Mouse (Mus musculus): ENCODE measurements around the gene Osbpl2. TPM values are rescaled to one million over a fixed set of nuclear protein-coding genes. Genes with fewer than 3 reads are reported as not detected.
A peak's percentile ranks its signal among the peaks of the same experiment; 100 is the strongest.

Gene Osbpl2
- polyA plus RNA-seq, 1 experiment from 2014 or later = 40.1 TPM

DNA sequence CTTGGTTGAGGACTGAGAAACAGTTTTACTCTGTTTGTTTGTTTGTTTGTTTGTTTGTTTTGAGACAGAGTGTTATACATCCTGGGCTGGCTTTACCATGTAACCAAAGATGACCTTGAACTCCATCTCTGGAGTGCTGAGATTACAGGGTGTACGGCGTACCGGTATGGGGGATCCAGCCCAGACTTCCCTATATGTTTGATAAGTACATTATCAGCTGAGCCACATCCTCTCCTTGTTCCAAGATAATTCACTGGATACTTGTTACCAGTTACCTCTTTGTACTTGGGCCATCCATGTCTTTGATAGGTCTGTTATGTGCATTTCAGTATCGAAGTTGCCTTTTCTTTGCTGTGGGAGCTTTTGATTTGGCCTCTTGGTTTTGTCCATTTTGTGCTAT, 14.1 kb downstream of the Osbpl2 start:
- no peak overlapping the region for H3K9ac ChIP-seq
- WGBS = 94% methylated on average over 4 of the region's 4 CpGs
- peaks cover 10% of the 10 kb centered on the region for H3K36me3 ChIP-seq
- H3K27ac ChIP-seq = no peak overlapping the region
- no peaks in the 10 kb centered on the region for H3K9me3 ChIP-seq
- H3K4me2 ChIP-seq (replicated peaks) = no peak overlapping the region
- H3K4me3 ChIP-seq = no peak overlapping the region
- no peaks in the 10 kb centered on the region for H3K27me3 ChIP-seq
- no peaks in the 10 kb centered on the region for H3K4me1 ChIP-seq
- ATAC-seq (ENCODE audit: low FRiP score, low read depth) = no peak

DNA sequence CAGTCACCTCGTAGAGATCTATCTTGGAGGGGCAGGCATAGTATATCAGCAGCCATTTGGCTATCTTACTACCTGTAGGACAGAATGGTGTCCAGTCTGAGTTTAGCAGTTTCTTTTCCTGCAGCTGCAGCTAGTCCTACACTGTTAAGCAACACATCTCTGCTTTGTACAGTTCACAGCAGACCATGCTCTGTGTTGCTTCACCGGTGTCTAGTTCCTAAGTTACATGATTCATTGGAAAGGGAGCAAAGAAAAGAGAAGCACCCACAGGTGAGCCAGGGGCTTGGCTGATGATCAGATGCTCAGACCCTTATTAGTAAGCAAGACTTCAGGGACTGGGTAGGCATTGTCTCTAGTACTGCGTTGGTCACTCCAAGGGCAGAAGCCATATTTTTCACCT, 14.8 kb downstream of the Osbpl2 start:
- no peak for ATAC-seq (ENCODE audit: low FRiP score, low read depth)
- H3K9ac ChIP-seq = no peak overlapping the region

DNA sequence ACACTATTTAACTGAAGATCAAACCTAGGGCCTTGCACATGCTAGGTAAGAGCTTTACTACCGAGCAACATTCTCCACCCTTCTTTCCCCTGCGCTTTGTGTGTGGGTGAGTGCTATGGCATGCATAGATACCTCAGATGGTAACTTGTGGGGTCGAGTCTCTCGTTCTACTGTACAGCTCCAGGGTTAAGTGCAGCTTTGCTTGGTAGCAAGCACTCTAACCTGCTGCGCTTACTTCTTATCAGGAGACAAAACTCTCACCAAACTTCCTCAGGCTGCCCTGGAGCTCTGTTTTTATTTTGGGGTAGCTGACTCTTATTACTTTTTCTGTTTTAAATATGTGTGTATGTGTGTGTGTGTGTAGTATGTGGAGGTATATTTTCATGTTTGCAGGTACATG, 16.3 kb downstream of the Osbpl2 start:
- WGBS = 76% methylated on average over 5 of the region's 5 CpGs
- Histone ChIP-seq H3K27ac (no peak overlapping the region), H3K36me3 (peaks cover 30% of the 10 kb centered on the region), H3K4me3 (no peak overlapping the region), H3K4me2 (replicated peaks) (no peak overlapping the region), H3K27me3 (no peaks in the 10 kb centered on the region), H3K9ac (no peak overlapping the region), H3K4me1 (no peaks in the 10 kb centered on the region), H3K9me3 (no peaks in the 10 kb centered on the region)
- ATAC-seq (ENCODE audit: low FRiP score, low read depth) = no peak

More for the DNA sequence above, 14.8 kb downstream of the Osbpl2 start:
- H3K27me3 ChIP-seq = no peaks in the 10 kb centered on the region
- no peak overlapping the region for H3K4me2 ChIP-seq (replicated peaks)
- H3K9me3 ChIP-seq = no peaks in the 10 kb centered on the region
- peaks cover 16% of the 10 kb centered on the region for H3K36me3 ChIP-seq
- H3K4me3 ChIP-seq = no peak overlapping the region
- H3K27ac ChIP-seq = no peak overlapping the region
- 80% methylated on average over 3 of the region's 3 CpGs for WGBS
- no peaks in the 10 kb centered on the region for H3K4me1 ChIP-seq

GRCm38 (mm10) chr2:180146091-180146490, 27.0 kb downstream of the Osbpl2 start:
- Histone ChIP-seq H3K27ac (no peak overlapping the region), H3K4me2 (replicated peaks) (no peak overlapping the region), H3K9ac (no peak overlapping the region), H3K4me1 (no peaks in the 10 kb centered on the region), H3K36me3 (peaks cover 83% of the 10 kb centered on the region), H3K27me3 (no peaks in the 10 kb centered on the region), H3K9me3 (no peaks in the 10 kb centered on the region), H3K4me3 (no peak overlapping the region)
- 78% methylated on average over 2 of the region's 2 CpGs for WGBS
- ATAC-seq (ENCODE audit: low FRiP score, low read depth) = no peak

GRCm38 (mm10) chr2:180147379-180147778, 28.3 kb downstream of the Osbpl2 start:
- no peak for ATAC-seq (ENCODE audit: low FRiP score, low read depth)
- no peaks in the 10 kb centered on the region for H3K4me1 ChIP-seq
- H3K27ac ChIP-seq = no peak overlapping the region
- no peaks in the 10 kb centered on the region for H3K9me3 ChIP-seq
- H3K36me3 ChIP-seq = peaks cover 88% of the 10 kb centered on the region
- H3K4me2 ChIP-seq (replicated peaks) = no peak overlapping the region
- no peaks in the 10 kb centered on the region for H3K27me3 ChIP-seq
- H3K9ac ChIP-seq = no peak overlapping the region
- 85% methylated on average over 6 of the region's 6 CpGs for WGBS
- H3K4me3 ChIP-seq = no peak overlapping the region

GRCm38 (mm10) chr2:180148551-180148950, 29.4 kb downstream of the Osbpl2 start:
- Histone ChIP-seq H3K27ac (no peak overlapping the region), H3K36me3 (peaks cover 92% of the 10 kb centered on the region), H3K4me1 (no peaks in the 10 kb centered on the region), H3K4me2 (replicated peaks) (no peak overlapping the region), H3K4me3 (no peak overlapping the region), H3K9ac (no peak overlapping the region), H3K9me3 (no peaks in the 10 kb centered on the region), H3K27me3 (no peaks in the 10 kb centered on the region)
- WGBS = 82% methylated on average over 9 of the region's 9 CpGs
- no peak for ATAC-seq (ENCODE audit: low FRiP score, low read depth)

DNA sequence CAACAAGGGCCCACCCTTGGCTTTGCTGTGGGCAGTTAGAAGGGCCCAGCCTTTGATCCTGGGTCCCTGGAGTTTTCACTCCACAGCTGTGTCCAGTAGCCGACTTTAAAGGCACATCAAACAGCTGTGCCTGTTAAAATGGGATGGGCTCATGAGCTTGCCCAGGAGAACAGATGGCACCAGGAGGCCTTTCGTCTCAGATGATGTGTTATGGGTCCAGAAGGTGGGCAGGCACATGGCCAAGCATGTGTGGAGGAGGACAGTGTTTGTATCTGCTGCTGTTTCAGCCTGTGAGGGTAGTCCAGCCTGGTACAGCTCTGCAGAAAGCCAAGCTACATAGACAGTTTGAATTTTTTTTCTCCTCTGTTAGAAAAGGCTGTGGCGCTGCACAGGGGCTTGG, 35.7 kb downstream of the Osbpl2 start:
- no peak overlapping the region for H3K27ac ChIP-seq
- H3K9ac ChIP-seq = no peak overlapping the region
- ATAC-seq (ENCODE audit: low FRiP score, low read depth) = no peak
- WGBS = 44% methylated on average over 3 of the region's 3 CpGs
- H3K4me2 ChIP-seq (replicated peaks) = no peak overlapping the region
- H3K36me3 ChIP-seq = peaks cover 85% of the 10 kb centered on the region
- H3K27me3 ChIP-seq = no peaks in the 10 kb centered on the region
- no peaks in the 10 kb centered on the region for H3K9me3 ChIP-seq
- no peaks in the 10 kb centered on the region for H3K4me1 ChIP-seq
- no peak overlapping the region for H3K4me3 ChIP-seq

- no peak overlapping the region for H3K9ac ChIP-seq
- no peaks in the 10 kb centered on the region for H3K4me1 ChIP-seq
- H3K27ac ChIP-seq = no peak overlapping the region
- no peak overlapping the region for H3K4me2 ChIP-seq (replicated peaks)
- no peaks in the 10 kb centered on the region for H3K27me3 ChIP-seq
- H3K36me3 ChIP-seq = peaks cover 83% of the 10 kb centered on the region
- H3K9me3 ChIP-seq = no peaks in the 10 kb centered on the region
- no peak for ATAC-seq (ENCODE audit: low FRiP score, low read depth)
- H3K4me3 ChIP-seq = no peak overlapping the region
- 85% methylated on average over 3 of the region's 3 CpGs for WGBS
Observed at GRCm38 (mm10) chr2:180158627-180159026, 39.5 kb downstream of the Osbpl2 start.

DNA sequence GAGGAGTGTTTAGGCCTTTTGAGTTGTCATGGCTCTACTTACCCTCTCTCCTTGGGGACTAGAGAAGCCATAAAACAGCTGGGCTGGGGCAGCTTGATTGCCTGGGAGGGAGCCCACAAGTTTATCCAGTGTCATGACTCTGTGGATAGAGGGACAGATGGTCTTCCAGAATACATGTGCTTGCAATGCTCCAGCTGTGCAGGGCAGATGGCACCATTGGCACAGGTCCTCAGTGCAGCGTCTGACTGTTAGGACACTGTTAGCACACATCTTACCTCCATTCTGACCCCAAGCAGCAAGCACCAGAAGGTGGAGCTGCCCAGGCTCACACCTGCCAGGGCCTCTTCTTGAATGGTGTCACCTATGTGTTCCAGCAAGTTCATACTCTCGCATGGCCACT, 46.7 kb downstream of the Osbpl2 start:
- Histone ChIP-seq H3K9ac (no peak overlapping the region), H3K4me3 (no peak overlapping the region), H3K4me1 (0 out of 2 replicates have a peak, but pooled peaks cover 3% of the 10 kb centered on the region), H3K36me3 (peaks cover 33% of the 10 kb centered on the region), H3K4me2 (replicated peaks) (no peak overlapping the region), H3K27ac (no peak overlapping the region), H3K9me3 (no peaks in the 10 kb centered on the region), H3K27me3 (no peaks in the 10 kb centered on the region)
- 86% methylated on average over 2 of the region's 2 CpGs for WGBS
- no peak for ATAC-seq (ENCODE audit: low FRiP score, low read depth)

DNA sequence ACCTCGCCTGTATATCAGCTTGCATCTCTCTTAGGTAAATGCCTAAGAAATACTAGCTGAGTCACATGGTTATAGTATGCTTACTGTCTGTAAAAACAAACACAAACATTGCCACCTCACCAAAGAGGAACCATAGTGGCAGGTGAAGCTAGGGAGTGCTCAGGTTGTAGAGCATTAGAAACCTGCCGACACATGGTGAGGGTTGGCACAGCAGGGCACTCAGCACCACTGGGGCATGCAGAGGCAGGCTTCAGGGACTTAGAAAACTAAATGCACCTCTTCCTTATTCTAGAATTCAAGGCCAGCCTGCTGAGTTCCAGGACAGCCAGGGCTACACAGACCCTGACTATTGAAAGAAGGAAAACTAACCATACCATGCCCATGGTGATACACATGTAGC, 47.8 kb downstream of the Osbpl2 start:
- Histone ChIP-seq H3K4me3 (no peak overlapping the region), H3K4me1 (0 out of 2 replicates have a peak, but pooled peaks cover 4% of the 10 kb centered on the region), H3K27me3 (no peaks in the 10 kb centered on the region), H3K27ac (no peak overlapping the region), H3K9ac (no peak overlapping the region), H3K36me3 (peaks cover 23% of the 10 kb centered on the region), H3K9me3 (no peaks in the 10 kb centered on the region), H3K4me2 (replicated peaks) (no peak overlapping the region)
- 80% methylated on average over 2 of the region's 2 CpGs for WGBS
- ATAC-seq (ENCODE audit: low FRiP score, low read depth) = no peak

GRCm38 (mm10) chr2:180170151-180170805, 51.2 kb downstream of the Osbpl2 start:
- H3K27ac ChIP-seq = no peak overlapping the region
- peak overlapping the region; percentile 62; the same call in 1 of the 2 replicates for H3K9ac ChIP-seq
- WGBS = 85% methylated on average over 11 of the region's 11 CpGs
- H3K36me3 ChIP-seq = peaks cover 23% of the 10 kb centered on the region
- H3K4me3 ChIP-seq = peak overlapping the region; percentile 98
- H3K4me1 ChIP-seq = peaks cover 20% of the 10 kb centered on the region
- H3K27me3 ChIP-seq = no peaks in the 10 kb centered on the region
- ATAC-seq (ENCODE audit: low FRiP score, low read depth) = no peak
- H3K4me2 ChIP-seq (replicated peaks) = peak overlapping the region; percentile 71
- H3K9me3 ChIP-seq = no peaks in the 10 kb centered on the region

GRCm38 (mm10) chr2:180170806-180171521, 51.9 kb downstream of the Osbpl2 start, which contains the start of gene Adrm1:
Adrm1 (plus strand) TSS chr2:180171485.
- H3K27ac ChIP-seq = peak within 1 kb of the TSS; percentile 85
- no peaks in the 10 kb centered on the region for H3K9me3 ChIP-seq
- H3K9ac ChIP-seq = peak within 1 kb of the TSS; percentile 97
- H3K36me3 ChIP-seq = peaks cover 30% of the 10 kb centered on the region
- WGBS = 3% methylated on average over 41 of the region's 41 CpGs
- peak; percentile 98 for ATAC-seq (ENCODE audit: low FRiP score, low read depth)
- peaks cover 20% of the 10 kb centered on the region for H3K4me1 ChIP-seq
- H3K27me3 ChIP-seq = no peaks in the 10 kb centered on the region
- peak within 1 kb of the TSS; percentile 98 for H3K4me3 ChIP-seq
- H3K4me2 ChIP-seq (replicated peaks) = peak within 1 kb of the TSS; percentile 99
